Mouse (Mus musculus) liver, embryonic 15.5 days (tissue): ENCODE measurements around the gene Cbln1. TPM values are rescaled to one million over a fixed set of nuclear protein-coding genes. Genes with fewer than 3 reads are reported as not detected.

ENCODE experiments used
- ATAC-seq: fragments of 200-750 bp; cut with Nextera tagmentation; 2 replicates; pipeline ENCODE4 v1.8.0; 2017; ENCODE audit warnings: moderate number of reproducible peaks, mild to moderate bottlenecking, moderate library complexity; ENCODE audit not compliant: insufficient read depth
- H3K27ac ChIP-seq: fragments of 300-500 bp; sonication (generic); replicated peaks from 2 replicates; pipeline ENCODE4 v1.5.1; 2015; ENCODE audit warnings: mild to moderate bottlenecking, inconsistent platforms
- H3K27me3 ChIP-seq: fragments of 300-500 bp; sonication (generic); 2 replicates; pipeline ENCODE4 v1.6.1; 2015; ENCODE audit warnings: mild to moderate bottlenecking, inconsistent platforms
- H3K36me3 ChIP-seq: fragments of 300-500 bp; sonication (generic); replicated peaks from 2 replicates; pipeline ENCODE4 v1.6.1; 2015; ENCODE audit warnings: moderate library complexity, mild to moderate bottlenecking, inconsistent platforms
- H3K4me1 ChIP-seq: fragments of 300-500 bp; sonication (generic); replicated peaks from 2 replicates; pipeline ENCODE4 v1.6.1; 2015; ENCODE audit warnings: inconsistent platforms
- H3K4me2 ChIP-seq: fragments of 300-500 bp; sonication (generic); 2 replicates; pipeline ENCODE4 v1.6.1; 2015; ENCODE audit warnings: moderate library complexity, mild to moderate bottlenecking, inconsistent platforms
- H3K4me3 ChIP-seq: fragments of 300-500 bp; sonication (generic); replicated peaks from 2 replicates; pipeline ENCODE4 v1.5.1; 2015; ENCODE audit warnings: mild to moderate bottlenecking, inconsistent platforms
- H3K9ac ChIP-seq: fragments of 300-500 bp; sonication (generic); 2 replicates; pipeline ENCODE4 v1.6.1; 2015; ENCODE audit warnings: moderate library complexity, mild to moderate bottlenecking, inconsistent platforms
- H3K9me3 ChIP-seq: fragments of 300-500 bp; sonication (generic); replicated peaks from 2 replicates; pipeline ENCODE4 v1.6.1; 2016; ENCODE audit warnings: inconsistent platforms
- WGBS: fragments of 180-500 bp; shearing (Covaris S2); methylation state at CpG from one replicate; pipeline ENCODE4 v1.1.7; 2015; ENCODE audit warnings: mixed read lengths; ENCODE audit not compliant: insufficient replicate concordance; 5-methylcytosine and 5-hydroxymethylcytosine counted together
- polyA plus RNA-seq: library from polyadenylated mRNA; unstranded; fragments of >200 nt; fragmentation: Nextera tagmentation; extraction: Ambion mirVana; gene quantifications from 2 replicates; pipeline ENCODE4 v1.2.1, GENCODE M21; 2015

Gene Cbln1
- polyA plus RNA-seq, 1 experiment from 2014 or later: not detected

- Histone ChIP-seq H3K36me3 (no peaks in the 10 kb centered on the region), H3K27me3 (peaks cover 94% of the 10 kb centered on the region), H3K4me2 (no peak overlapping the region), H3K9ac (no peak overlapping the region), H3K9me3 (no peaks in the 10 kb centered on the region), H3K4me3 (no peak overlapping the region), H3K4me1 (peaks cover 16% of the 10 kb centered on the region), H3K27ac (no peak overlapping the region)
- WGBS: 2% methylated on average over 59 of the region's 59 CpGs
- no peak for ATAC-seq
Measured at GRCm38 (mm10) chr8:87469931-87470833, 2.2 kb downstream of the Cbln1 start.

GRCm38 (mm10) chr8:87468958-87469815 lies 3.2 kb downstream of the Cbln1 start:
- no peak overlapping the region for H3K4me2 ChIP-seq
- no peak overlapping the region for H3K27ac ChIP-seq
- no peak overlapping the region for H3K4me3 ChIP-seq
- no peaks in the 10 kb centered on the region for H3K9me3 ChIP-seq
- H3K27me3 ChIP-seq: peaks cover 89% of the 10 kb centered on the region
- ATAC-seq: no peak
- WGBS: 2% methylated on average over 45 of the region's 45 CpGs
- no peaks in the 10 kb centered on the region for H3K36me3 ChIP-seq
- H3K9ac ChIP-seq: no peak overlapping the region
- H3K4me1 ChIP-seq: peaks cover 16% of the 10 kb centered on the region

GRCm38 (mm10) chr8:87468416-87468957 lies 3.9 kb downstream of the Cbln1 start:
- 2% methylated on average over 23 of the region's 23 CpGs for WGBS
- Histone ChIP-seq H3K4me2 (no peak overlapping the region), H3K4me3 (no peak overlapping the region), H3K27ac (no peak overlapping the region), H3K27me3 (peaks cover 82% of the 10 kb centered on the region), H3K9me3 (no peaks in the 10 kb centered on the region), H3K9ac (no peak overlapping the region), H3K4me1 (peaks cover 16% of the 10 kb centered on the region), H3K36me3 (no peaks in the 10 kb centered on the region)
- ATAC-seq: no peak

GRCm38 (mm10) chr8:87467906-87468305 lies 4.5 kb downstream of the Cbln1 start:
- H3K4me1 ChIP-seq: peaks cover 11% of the 10 kb centered on the region
- no peak for ATAC-seq
- no peak overlapping the region for H3K27ac ChIP-seq
- no peaks in the 10 kb centered on the region for H3K9me3 ChIP-seq
- H3K36me3 ChIP-seq: no peaks in the 10 kb centered on the region
- H3K4me3 ChIP-seq: no peak overlapping the region
- no peak overlapping the region for H3K9ac ChIP-seq
- peaks cover 76% of the 10 kb centered on the region for H3K27me3 ChIP-seq
- H3K4me2 ChIP-seq: no peak overlapping the region
- 14% methylated on average over 3 of the region's 3 CpGs for WGBS

- no peak overlapping the region for H3K9ac ChIP-seq
- ATAC-seq: no peak
- no peak overlapping the region for H3K4me3 ChIP-seq
- 63% methylated on average over 1 of the region's 1 CpGs for WGBS
- H3K27ac ChIP-seq: no peak overlapping the region
- H3K36me3 ChIP-seq: no peaks in the 10 kb centered on the region
- H3K27me3 ChIP-seq: peaks cover 68% of the 10 kb centered on the region
- H3K9me3 ChIP-seq: no peaks in the 10 kb centered on the region
- H3K4me2 ChIP-seq: no peak overlapping the region
- peaks cover 3% of the 10 kb centered on the region for H3K4me1 ChIP-seq
Measured at GRCm38 (mm10) chr8:87466936-87467602, 5.3 kb downstream of the Cbln1 start.

- H3K27ac ChIP-seq: no peak overlapping the region
- peaks cover 60% of the 10 kb centered on the region for H3K27me3 ChIP-seq
- no peak overlapping the region for H3K4me2 ChIP-seq
- H3K4me3 ChIP-seq: no peak overlapping the region
- WGBS: 39% methylated on average over 6 of the region's 6 CpGs
- H3K9ac ChIP-seq: no peak overlapping the region
- no peaks in the 10 kb centered on the region for H3K9me3 ChIP-seq
- no peaks in the 10 kb centered on the region for H3K4me1 ChIP-seq
- ATAC-seq: no peak
- H3K36me3 ChIP-seq: no peaks in the 10 kb centered on the region
Measured at GRCm38 (mm10) chr8:87466335-87466734, 6.1 kb downstream of the Cbln1 start.

GRCm38 (mm10) chr8:87464446-87464845 lies 8.0 kb downstream of the Cbln1 start:
- Histone ChIP-seq H3K4me1 (no peaks in the 10 kb centered on the region), H3K27me3 (peaks cover 42% of the 10 kb centered on the region), H3K9ac (no peak overlapping the region), H3K4me3 (no peak overlapping the region), H3K36me3 (no peaks in the 10 kb centered on the region), H3K4me2 (no peak overlapping the region), H3K9me3 (no peaks in the 10 kb centered on the region), H3K27ac (no peak overlapping the region)
- ATAC-seq: no peak
- 56% methylated on average over 3 of the region's 3 CpGs for WGBS

GRCm38 (mm10) chr8:87461801-87462200 lies 10.6 kb downstream of the Cbln1 start:
- Histone ChIP-seq H3K9ac (no peak overlapping the region), H3K4me1 (no peaks in the 10 kb centered on the region), H3K4me3 (no peak overlapping the region), H3K9me3 (no peaks in the 10 kb centered on the region), H3K36me3 (no peaks in the 10 kb centered on the region), H3K27ac (no peak overlapping the region), H3K4me2 (no peak overlapping the region), H3K27me3 (peaks cover 15% of the 10 kb centered on the region)
- ATAC-seq: no peak
- 46% methylated on average over 5 of the region's 5 CpGs for WGBS

GRCm38 (mm10) chr8:87456949-87457348 lies 15.5 kb downstream of the Cbln1 start:
- Histone ChIP-seq H3K4me2 (no peak overlapping the region), H3K4me3 (no peak overlapping the region), H3K4me1 (no peaks in the 10 kb centered on the region), H3K9ac (no peak overlapping the region), H3K9me3 (no peaks in the 10 kb centered on the region), H3K27me3 (no peaks in the 10 kb centered on the region; the same call in 1 of the 2 replicates), H3K36me3 (no peaks in the 10 kb centered on the region), H3K27ac (no peak overlapping the region)
- WGBS: 51% methylated on average over 4 of the region's 4 CpGs
- no peak for ATAC-seq

- no peak overlapping the region for H3K4me2 ChIP-seq
- 64% methylated on average over 4 of the region's 4 CpGs for WGBS
- no peaks in the 10 kb centered on the region; the same call in 1 of the 2 replicates for H3K27me3 ChIP-seq
- H3K36me3 ChIP-seq: no peaks in the 10 kb centered on the region
- no peak overlapping the region for H3K27ac ChIP-seq
- no peaks in the 10 kb centered on the region for H3K9me3 ChIP-seq
- H3K9ac ChIP-seq: no peak overlapping the region
- H3K4me3 ChIP-seq: no peak overlapping the region
- no peaks in the 10 kb centered on the region for H3K4me1 ChIP-seq
- ATAC-seq: no peak
Measured at GRCm38 (mm10) chr8:87452815-87453214, 19.6 kb downstream of the Cbln1 start.
